8 mouse cellular contexts compared by ENCODE assay signal in genomic region chr17:47909091-47910001, GRCm38 (mm10). TPM values are rescaled to one million over a fixed set of nuclear protein-coding genes. Genes with fewer than 3 reads are reported as not detected.
A peak's percentile ranks its signal among the peaks of the same experiment; 100 is the strongest.
DNase-seq lines count a peak whose midpoint lies in the region; TF ChIP-seq lines count a peak whose summit lies in the region.

No protein-coding gene starts in this region.

- H3K9ac ChIP-seq in CH12.LX (ENCODE audit: insufficient read depth, low read depth) = no peak overlapping the region

- H3K4me3 ChIP-seq in CH12.LX (replicated peaks in 1 of 3; ENCODE audit: low read depth in 2 of 3, low read length in 2 of 3, poor library complexity in 1 of 3) = peak overlapping the region in 2 of 3 experiments; percentile 3 to 40
- peak overlapping the region; percentile 56 for H3K4me3 ChIP-seq in bone marrow, adult 2 months (replicated peaks; ENCODE audit: control insufficient read depth, low read depth, low read length)
- H3K4me3 ChIP-seq in erythroblast, embryonic 14.5 days (replicated peaks) = peak overlapping the region; percentile 83
- H3K4me3 ChIP-seq in macrophage (ENCODE audit: inconsistent target) = peak overlapping the region; percentile 40

- DNase-seq in CH12.LX (ENCODE audit: extremely low read depth) = no peak
- peak; percentile 65 to 74 for DNase-seq in heart, postnatal 10 days
- peak; percentile 73 to 89 for DNase-seq in kidney, postnatal 25 days
- DNase-seq in spleen, postnatal 14 days (ENCODE audit: low spot score in 2 of 2) = peak; percentile 25 to 48
- no peak for DNase-seq in adipocyte (ENCODE audit: low spot score)

- WGBS in bone marrow, adult 2 months = 12% methylated on average over 50 of the region's 51 CpGs
- 18% methylated on average over 49 of the region's 51 CpGs for WGBS in macrophage (ENCODE audit: missing documents)

- H3K4me2 ChIP-seq in CH12.LX (ENCODE audit: insufficient read depth, low read depth, poor library complexity, severe bottlenecking) = peak overlapping the region; percentile 38; the same call in 1 of the 2 replicates

- H3K79me2 ChIP-seq in CH12.LX (replicated peaks; ENCODE audit: control insufficient read depth, extremely low read depth, insufficient read depth, poor library complexity, severe bottlenecking) (no peaks in the 10 kb centered on the region), macrophage (ENCODE audit: inconsistent target) (no peaks in the 10 kb centered on the region)

- H3K36me3 ChIP-seq in CH12.LX (replicated peaks in 1 of 2; ENCODE audit: control insufficient read depth in 1 of 2, insufficient read depth in 1 of 2, low read length in 1 of 2) = peaks cover 0 to 71% of the 10 kb centered on the region in 2 experiments
- peaks cover 5% of the 10 kb centered on the region for H3K36me3 ChIP-seq in erythroblast, embryonic 14.5 days (ENCODE audit: control insufficient read depth)
- no peaks in the 10 kb centered on the region for H3K36me3 ChIP-seq in macrophage (ENCODE audit: inconsistent target)

- no peaks in the 10 kb centered on the region for H3K27me3 ChIP-seq in CH12.LX (replicated peaks)
- H3K27me3 ChIP-seq in erythroblast, embryonic 14.5 days (ENCODE audit: control insufficient read depth) = no peaks in the 10 kb centered on the region

- H3K4me1 ChIP-seq in CH12.LX (ENCODE audit: control insufficient read depth in 1 of 2, insufficient read depth in 2 of 2) = peaks cover 0 to 7% of the 10 kb centered on the region in 2 experiments; a peak in 2 of 4 replicates
- no peaks in the 10 kb centered on the region for H3K4me1 ChIP-seq in bone marrow, adult 2 months (ENCODE audit: control insufficient read depth, insufficient read depth, low read length)
- peaks cover 47% of the 10 kb centered on the region for H3K4me1 ChIP-seq in erythroblast, embryonic 14.5 days (ENCODE audit: control insufficient read depth)

- no peak overlapping the region for H3K27ac ChIP-seq in CH12.LX (ENCODE audit: insufficient read depth, low read depth)
- H3K27ac ChIP-seq in bone marrow, adult 2 months (ENCODE audit: control insufficient read depth, insufficient read depth, low read depth, low read length, poor library complexity) = no peak overlapping the region
- no peak overlapping the region for H3K27ac ChIP-seq in macrophage

- dilution Hi-C loops in CH12.LX (cut with MboI; ENCODE audit: extremely low pct_ligation_motif_present, extremely low pct_unique_long_range_greater_than_20kb, low sequenced_read_pairs) = no loop called here

- H3K9me3 ChIP-seq in CH12.LX (replicated peaks; ENCODE audit: low read length) = no peaks in the 10 kb centered on the region
- H3K9me3 ChIP-seq in erythroblast, embryonic 14.5 days (ENCODE audit: control insufficient read depth, low read length) = no peaks in the 10 kb centered on the region

- TF ChIP-seq CTCF in CH12.LX (conservative IDR thresholded peaks at IDR 0.05 in 1 of 2, IDR thresholded peaks at IDR 0.05 in 1 of 2; ENCODE audit: low read depth in 2 of 2, low read length in 2 of 2) = no peak
- TF ChIP-seq CTCF in bone marrow, adult 2 months (IDR thresholded peaks at IDR 0.05; ENCODE audit: control insufficient read depth, insufficient read depth, low read length) = no peak

- in situ Hi-C loops in CH12.LX (cut with MboI; ENCODE audit: low pct_ligation_motif_present, low pct_unique_long_range_greater_than_20kb, low sequenced_read_pairs) = no loop called here

- no peak for TF ChIP-seq EP300 in CH12.LX (IDR thresholded peaks at IDR 0.05; ENCODE audit: low read length)

- no peak for TF ChIP-seq RAD21 in CH12.LX (IDR thresholded peaks at IDR 0.05; ENCODE audit: low read depth, low read length)

- TF ChIP-seq POLR2A in CH12.LX (IDR thresholded peaks at IDR 0.05; ENCODE audit: low read depth, low read length) = peak; percentile 61
- TF ChIP-seq POLR2A in bone marrow, adult 2 months (IDR thresholded peaks at IDR 0.05; ENCODE audit: borderline replicate concordance, control insufficient read depth, low read depth, low read length) = peak; percentile 31; the same call in 1 of the 2 replicates

- intact Hi-C loops in heart, postnatal 10 days (cut with DNase I) = no loop called here

TF ChIP-seq in CH12.LX, 34 proteins besides CTCF, POLR2A, EP300 and RAD21:
- TF ChIP-seq POLR2AphosphoS2 (IDR thresholded peaks at IDR 0.05; ENCODE audit: low read depth, low read length) (no peak), SIN3A (IDR thresholded peaks at IDR 0.05; ENCODE audit: low read length) (no peak), ZMIZ1 (IDR thresholded peaks at IDR 0.05; ENCODE audit: low read depth, low read length) (no peak), KAT2A (IDR thresholded peaks at IDR 0.05; ENCODE audit: insufficient replicate concordance, low read length) (no peak), TCF12 (IDR thresholded peaks at IDR 0.05; ENCODE audit: low read depth, low read length) (0 out of 2 replicates have a peak, but pooled peaks have one; percentile 18), ZKSCAN1 (IDR thresholded peaks at IDR 0.05; ENCODE audit: borderline replicate concordance, low read depth, low read length) (no peak), RCOR1 (conservative IDR thresholded peaks at IDR 0.05; ENCODE audit: low read depth, low read length) (no peak), USF1 (IDR thresholded peaks at IDR 0.05; ENCODE audit: low read depth, low read length) (no peak), ZNF384 (IDR thresholded peaks at IDR 0.05; ENCODE audit: low read depth, low read length) (no peak), IRF4 (IDR thresholded peaks at IDR 0.05; ENCODE audit: low read depth, low read length) (no peak), HCFC1 (IDR thresholded peaks at IDR 0.05; ENCODE audit: low read depth, low read length) (no peak), GABPA (IDR thresholded peaks at IDR 0.05; ENCODE audit: insufficient replicate concordance, low read depth, low read length) (no peak), MXI1 (IDR thresholded peaks at IDR 0.05; ENCODE audit: low read depth, low read length) (no peak), ZC3H11A (IDR thresholded peaks at IDR 0.05; ENCODE audit: low read depth, low read length) (no peak), NELFE (IDR thresholded peaks at IDR 0.05; ENCODE audit: low read depth, low read length) (0 out of 2 replicates have a peak, but pooled peaks have one; percentile 42)

RNA-seq across cellular contexts. Expression of gene Foxp4, which starts 15.1 kb away (rescaled TPM):
- total RNA-seq in CH12.LX (2012; rRNA removed) (8.5 and 9.9 TPM in 2 replicates), CH12.LX (2014; rRNA removed) (2.5 and 3.3 TPM in 2 replicates)
- polyA plus RNA-seq in CH12.LX (2012; ENCODE audit: insufficient read length, low read depth) (34.8 and 41.7 TPM in 2 replicates), macrophage (2018) (4.3 to 5.2 TPM (median 4.9 TPM) in 3 replicates)
- 10.2 and 14.6 TPM in 2 replicates for polyA plus RNA-seq in bone marrow, adult 2 months (2011; ENCODE audit: insufficient read depth, insufficient read length, low replicate concordance, missing spikeins)
- 10.1 and 10.6 TPM in 2 replicates for polyA plus RNA-seq in erythroblast, embryonic 14.5 days (2012)
- 10 to 100 TPM; 12.3 to 15.9 TPM for total RNA-seq in heart, postnatal 10 days (2021)
- 100 to 1,000 TPM in 11 of 26 experiments, 10 to 100 TPM in 13, 1 to 10 TPM in 2; 6.6 to 906 (median 27.6) TPM for total RNA-seq in macrophage (2018; cell fraction: chromatin; rRNA removed)
- total RNA-seq in macrophage (2018; cell fraction: cytosol; rRNA removed) = 100 to 1,000 TPM in 1 of 26 experiments, 10 to 100 TPM in 8, 1 to 10 TPM in 17; 5.7 to 104 (median 8.1) TPM
- 100 to 1,000 TPM in 8 of 26 experiments, 10 to 100 TPM in 13, 1 to 10 TPM in 5; 3.7 to 438 (median 37.8) TPM for total RNA-seq in macrophage (2018; cell fraction: nucleus; rRNA removed)

Comparison
In these comparisons a context has a peak if more than half of its experiments do, and no peak if none do; other contexts are left out.
1. DNase-seq: peak in heart, postnatal 10 days (2 of 2), kidney, postnatal 25 days (2 of 2) and spleen, postnatal 14 days (2 of 2); none in CH12.LX (single experiment) and adipocyte (single experiment).
2. H3K4me3 ChIP-seq: peak in every context shown above with its lines; median percentile 83 in erythroblast, embryonic 14.5 days; 56 in bone marrow, adult 2 months; 40 in macrophage; 22 in CH12.LX.